Mouse (Mus musculus): ENCODE measurements at regions not wholly inside any gene's neighbourhood (a gene's known extent, or its start where the extent isn't known, plus 50 kb on each side); places are given as distances from the start of the nearest gene placed in this dataset.

- Histone ChIP-seq H3K79me2 (ENCODE audit: control insufficient read depth, insufficient read depth, low read length, poor library complexity) (no peaks in the 10 kb centered on the region), H3K4me3 (ENCODE audit: control insufficient read depth in 1 of 2, insufficient read depth in 1 of 2, low read depth in 2 of 2, low read length in 2 of 2) (no peak overlapping the region), H3K9me3 (replicated peaks; ENCODE audit: insufficient read depth, low read length) (no peaks in the 10 kb centered on the region), H3K27me3 (ENCODE audit: control insufficient read depth in 1 of 2, insufficient read depth in 2 of 2, low read length in 2 of 2) (no peaks in the 10 kb centered on the region), H3K36me3 (ENCODE audit: control insufficient read depth in 1 of 2, insufficient read depth in 2 of 2, low read length in 2 of 2) (no peaks in the 10 kb centered on the region), H3K4me1 (ENCODE audit: control insufficient read depth in 1 of 2, insufficient read depth in 2 of 2, low read length in 2 of 2) (no peaks in the 10 kb centered on the region), H3K9ac (ENCODE audit: control insufficient read depth, low read depth, low read length, poor library complexity, severe bottlenecking) (no peak overlapping the region), H3K27ac (ENCODE audit: control insufficient read depth, low read depth, low read length) (no peak overlapping the region)
- no peak for DNase-seq (ENCODE audit: low read depth, low spot score)
- no peak for TF ChIP-seq MAZ (IDR thresholded peaks at IDR 0.05; ENCODE audit: low read depth, low read length)
- no peak for TF ChIP-seq ETS1 (IDR thresholded peaks at IDR 0.05; ENCODE audit: low read depth, low read length)
- TF ChIP-seq BHLHE40 (IDR thresholded peaks at IDR 0.05; ENCODE audit: borderline replicate concordance, low read depth, low read length): no peak
- TF ChIP-seq POLR2AphosphoS5 (IDR thresholded peaks at IDR 0.05; ENCODE audit: borderline replicate concordance, low read depth, low read length): no peak
- TF ChIP-seq NELFE (IDR thresholded peaks at IDR 0.05; ENCODE audit: low read depth, low read length): no peak
- TF ChIP-seq JUND (IDR thresholded peaks at IDR 0.05; ENCODE audit: low read depth, low read length): no peak
- no peak for TF ChIP-seq ZMIZ1 (IDR thresholded peaks at IDR 0.05; ENCODE audit: low read depth, low read length)
- no peak for TF ChIP-seq CTCF (IDR thresholded peaks at IDR 0.05 in 2 of 3, conservative IDR thresholded peaks at IDR 0.05 in 1 of 3; ENCODE audit: control insufficient read depth in 1 of 3, insufficient read depth in 1 of 3, low read depth in 2 of 3, low read length in 3 of 3, poor library complexity in 1 of 3, severe bottlenecking in 1 of 3)
- no peak for TF ChIP-seq GATA1 (IDR thresholded peaks at IDR 0.05; ENCODE audit: low read depth, low read length)
- no peak for TF ChIP-seq MYB (IDR thresholded peaks at IDR 0.05; ENCODE audit: low read depth, low read length)
- TF ChIP-seq ZC3H11A (IDR thresholded peaks at IDR 0.05; ENCODE audit: low read depth, low read length): no peak
- TF ChIP-seq CHD1 (IDR thresholded peaks at IDR 0.05; ENCODE audit: low read depth, low read length): no peak
- no peak for TF ChIP-seq USF2 (IDR thresholded peaks at IDR 0.05; ENCODE audit: borderline replicate concordance in 1 of 2, insufficient read depth in 1 of 2, low read depth in 1 of 2, low read length in 2 of 2)
- TF ChIP-seq NRF1 (IDR thresholded peaks at IDR 0.05; ENCODE audit: insufficient read depth, low read depth, low read length, poor library complexity, severe bottlenecking): no peak
- TF ChIP-seq USF1 (IDR thresholded peaks at IDR 0.05; ENCODE audit: low read depth, low read length): no peak
- no peak for TF ChIP-seq TCF12 (IDR thresholded peaks at IDR 0.05; ENCODE audit: low read depth, low read length)
- TF ChIP-seq UBTF (IDR thresholded peaks at IDR 0.05; ENCODE audit: borderline replicate concordance, insufficient read depth, low read depth, low read length): no peak
- no peak for TF ChIP-seq MEF2A (IDR thresholded peaks at IDR 0.05; ENCODE audit: extremely low read depth, insufficient replicate concordance, low read depth, low read length, poor library complexity, severe bottlenecking)
- TF ChIP-seq MYC (IDR thresholded peaks at IDR 0.05; ENCODE audit: low read depth, low read length): no peak
These were observed 432.1 kb downstream of the Rps24 start for GRCm38 (mm10) chr14:24919056-24919455.

GRCm38 (mm10) chr14:24922006-24922405 is 435.1 kb downstream of the Rps24 start:
- Histone ChIP-seq H3K4me1 (ENCODE audit: control insufficient read depth in 1 of 2, insufficient read depth in 2 of 2, low read length in 2 of 2) (no peaks in the 10 kb centered on the region), H3K79me2 (ENCODE audit: control insufficient read depth, insufficient read depth, low read length, poor library complexity) (no peaks in the 10 kb centered on the region), H3K36me3 (ENCODE audit: control insufficient read depth in 1 of 2, insufficient read depth in 2 of 2, low read length in 2 of 2) (no peaks in the 10 kb centered on the region), H3K9ac (ENCODE audit: control insufficient read depth, low read depth, low read length, poor library complexity, severe bottlenecking) (no peak overlapping the region), H3K27ac (ENCODE audit: control insufficient read depth, low read depth, low read length) (no peak overlapping the region), H3K9me3 (replicated peaks; ENCODE audit: insufficient read depth, low read length) (no peaks in the 10 kb centered on the region), H3K27me3 (ENCODE audit: control insufficient read depth in 1 of 2, insufficient read depth in 2 of 2, low read length in 2 of 2) (no peaks in the 10 kb centered on the region), H3K4me3 (ENCODE audit: control insufficient read depth in 1 of 2, insufficient read depth in 1 of 2, low read depth in 2 of 2, low read length in 2 of 2) (no peak overlapping the region)
- DNase-seq (ENCODE audit: low read depth, low spot score): no peak
- TF ChIP-seq USF1 (IDR thresholded peaks at IDR 0.05; ENCODE audit: low read depth, low read length) (no peak), MAX (IDR thresholded peaks at IDR 0.05; ENCODE audit: low read length) (no peak), ZNF384 (IDR thresholded peaks at IDR 0.05; ENCODE audit: low read depth, low read length) (no peak), ETS1 (IDR thresholded peaks at IDR 0.05; ENCODE audit: low read depth, low read length) (no peak), POLR2AphosphoS5 (IDR thresholded peaks at IDR 0.05; ENCODE audit: borderline replicate concordance, low read depth, low read length) (no peak), SMC3 (IDR thresholded peaks at IDR 0.05; ENCODE audit: low read depth, low read length) (no peak), GABPA (IDR thresholded peaks at IDR 0.05; ENCODE audit: low read depth, low read length) (no peak), NRF1 (IDR thresholded peaks at IDR 0.05; ENCODE audit: insufficient read depth, low read depth, low read length, poor library complexity, severe bottlenecking) (no peak), ELF1 (IDR thresholded peaks at IDR 0.05; ENCODE audit: low read depth, low read length) (no peak), MEF2A (IDR thresholded peaks at IDR 0.05; ENCODE audit: extremely low read depth, insufficient replicate concordance, low read depth, low read length, poor library complexity, severe bottlenecking) (no peak), POLR2AphosphoS2 (IDR thresholded peaks at IDR 0.05; ENCODE audit: low read length) (no peak), KAT2A (conservative IDR thresholded peaks at IDR 0.05; ENCODE audit: low read depth, low read length) (no peak), MAFK (IDR thresholded peaks at IDR 0.05; ENCODE audit: borderline replicate concordance, low read depth, low read length) (no peak), SIN3A (IDR thresholded peaks at IDR 0.05; ENCODE audit: low read length) (no peak), MXI1 (IDR thresholded peaks at IDR 0.05; ENCODE audit: low read depth, low read length) (no peak), UBTF (IDR thresholded peaks at IDR 0.05; ENCODE audit: borderline replicate concordance, insufficient read depth, low read depth, low read length) (no peak), MAZ (IDR thresholded peaks at IDR 0.05; ENCODE audit: low read depth, low read length) (no peak), EP300 (IDR thresholded peaks at IDR 0.05; ENCODE audit: low read depth in 1 of 2, low read length in 2 of 2) (no peak)
